Mouse (Mus musculus): Measurements from ENCODE around the gene Ints7.

Gene Ints7

GRCm38 (mm10) chr1:191585704-191586103, 10.3 kb downstream of the Ints7 start:
- no peak for DNase-seq

- no peak for DNase-seq
These were observed 11.6 kb downstream of the Ints7 start for GRCm38 (mm10) chr1:191587062-191587461.

GRCm38 (mm10) chr1:191588749-191589148, 13.3 kb downstream of the Ints7 start:
- DNase-seq: no peak

GRCm38 (mm10) chr1:191592016-191592720, 16.7 kb downstream of the Ints7 start:
- DNase-seq: no peak

- no peak for DNase-seq
These were observed 20.6 kb downstream of the Ints7 start for GRCm38 (mm10) chr1:191596076-191596475.

- no peak for DNase-seq
These were observed 23.8 kb downstream of the Ints7 start for GRCm38 (mm10) chr1:191599210-191599609.

GRCm38 (mm10) chr1:191604690-191605089, 29.3 kb downstream of the Ints7 start:
- DNase-seq: no peak

- no peak for DNase-seq
These were observed 33.6 kb downstream of the Ints7 start for GRCm38 (mm10) chr1:191609051-191609450.

GRCm38 (mm10) chr1:191609578-191609977, 34.1 kb downstream of the Ints7 start:
- no peak for DNase-seq

GRCm38 (mm10) chr1:191610357-191610756, 34.9 kb downstream of the Ints7 start:
- no peak for DNase-seq

- DNase-seq: no peak
These were observed 36.2 kb downstream of the Ints7 start for GRCm38 (mm10) chr1:191611686-191612085.

- DNase-seq: no peak
These were observed 37.4 kb downstream of the Ints7 start for GRCm38 (mm10) chr1:191612877-191613276.

GRCm38 (mm10) chr1:191616245-191616644, 40.8 kb downstream of the Ints7 start:
- DNase-seq: no peak

GRCm38 (mm10) chr1:191617589-191617988, 42.2 kb downstream of the Ints7 start:
- no peak for DNase-seq

- DNase-seq: no peak
These were observed 42.8 kb downstream of the Ints7 start for GRCm38 (mm10) chr1:191618067-191618766.

GRCm38 (mm10) chr1:191621096-191621495, 45.7 kb downstream of the Ints7 start:
- no peak for DNase-seq

- no peak for DNase-seq
These were observed 47.4 kb downstream of the Ints7 start for GRCm38 (mm10) chr1:191622801-191623200.

- no peak for DNase-seq
These were observed 49.1 kb downstream of the Ints7 start for GRCm38 (mm10) chr1:191624492-191624891.

- DNase-seq: no peak
These were observed 49.6 kb downstream of the Ints7 start for GRCm38 (mm10) chr1:191625026-191625425.

GRCm38 (mm10) chr1:191625620-191626019, 50.2 kb downstream of the Ints7 start:
- no peak for DNase-seq

GRCm38 (mm10) chr1:191628457-191629169, 53.2 kb downstream of the Ints7 start:
- DNase-seq: no peak

GRCm38 (mm10) chr1:191629170-191629636, 53.8 kb downstream of the Ints7 start:
- no peak for DNase-seq

- no peak for DNase-seq
These were observed 57.2 kb downstream of the Ints7 start for GRCm38 (mm10) chr1:191632511-191633095.

All from kidney, adult 11 months (tissue).